Mouse (Mus musculus) layer of hippocampus, adult 2 months (tissue): ENCODE measurements around the gene Oprm1. TPM values are rescaled to one million over a fixed set of nuclear protein-coding genes. Genes with fewer than 3 reads are reported as not detected.
A peak's percentile ranks its signal among the peaks of the same experiment; 100 is the strongest.

Experiments used
- DNase-seq, 2 experiments: peaks; one replicate each; pipeline ENCODE4 v3.0.0; 2022; ENCODE audit warnings: low spot score in 2 of 2
- H3K27ac ChIP-seq: fragments of 200-600 bp; 2 replicates; pipeline ENCODE4 v1.8.1; 2022
- H3K4me3 ChIP-seq: fragments of 200-600 bp; 2 replicates; pipeline ENCODE4 v1.8.1; 2022; ENCODE audit warnings: mild to moderate bottlenecking
- CTCF ChIP-seq: fragments of 200-600 bp; conservative IDR thresholded peaks from 2 replicates; pipeline ENCODE4 v1.8.1; 2022; ENCODE audit warnings: antibody characterized with exemption, mild to moderate bottlenecking, moderate library complexity
- total RNA-seq, 2 experiments: library from RNA; stranded (reverse); gene quantifications; 2 replicates each; pipeline ENCODE4 v1.2.3; 2021

The Oprm1 gene
- total RNA-seq, 2 experiments from 2014 or later, result 5.4 to 5.9 TPM

GRCm38 (mm10) chr10:7047288-7047918, 289.1 kb downstream of the Oprm1 start:
- no peak for DNase-seq
- no peak for TF ChIP-seq CTCF
- Histone ChIP-seq H3K4me3 (no peak overlapping the region), H3K27ac (no peak overlapping the region)

- no peak for DNase-seq
- Histone ChIP-seq H3K27ac (no peak overlapping the region), H3K4me3 (no peak overlapping the region)
- TF ChIP-seq CTCF, result no peak
Observed at GRCm38 (mm10) chr10:7047919-7048291, 289.6 kb downstream of the Oprm1 start.

GRCm38 (mm10) chr10:7049901-7050300, 291.6 kb downstream of the Oprm1 start:
- DNase-seq, result no peak
- no peak for TF ChIP-seq CTCF
- no peak overlapping the region for H3K4me3 ChIP-seq
- no peak overlapping the region for H3K27ac ChIP-seq

DNA sequence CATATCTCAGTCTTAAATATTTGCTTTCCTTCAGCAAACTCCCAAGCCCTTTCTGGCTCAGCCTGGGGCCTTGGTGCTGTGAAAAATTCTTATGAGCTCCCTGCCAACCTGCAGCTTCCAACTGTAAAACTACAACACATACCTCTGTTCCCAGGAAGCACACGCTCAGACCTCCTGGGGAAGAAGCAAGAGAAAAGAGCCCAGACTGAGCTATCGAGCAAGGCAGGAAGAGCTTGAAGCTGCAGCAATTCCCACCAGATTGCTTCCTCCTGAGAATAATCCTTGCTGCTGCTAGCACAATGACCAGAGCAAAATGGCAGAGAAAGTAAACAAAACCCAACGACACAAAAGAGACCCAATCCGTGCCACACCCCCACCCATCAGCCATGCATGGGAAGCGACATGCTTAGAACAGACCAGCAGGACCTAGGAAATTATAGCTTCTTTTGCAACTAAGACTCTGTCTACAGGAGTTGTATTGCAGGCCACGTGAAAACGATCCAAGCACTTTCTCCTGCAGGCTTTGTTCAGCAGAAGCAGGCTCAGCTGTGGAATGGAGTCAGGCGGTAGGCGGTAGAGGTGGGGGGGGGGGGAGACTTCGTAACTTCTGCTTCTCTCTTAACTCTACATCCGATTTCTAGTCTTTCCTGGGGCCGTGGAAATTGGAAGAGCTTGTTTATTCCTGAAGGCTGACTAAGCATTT, 294.2 kb downstream of the Oprm1 start, which contains the start of gene Ipcef1:
TSS of gene Ipcef1 (minus strand) at position 164 of the 703 bp plus-strand sequence.
- H3K4me3 ChIP-seq, result no peak within 1 kb of the TSS; the same call in 1 of the 2 replicates
- 0 out of 2 replicates have a peak within 1 kb of the TSS, but pooled peaks have one; percentile 3 for H3K27ac ChIP-seq
- no peak for TF ChIP-seq CTCF
- DNase-seq, result no peak

- DNase-seq, result no peak
- Histone ChIP-seq H3K27ac (no peak overlapping the region), H3K4me3 (no peak overlapping the region)
- TF ChIP-seq CTCF, result no peak
Observed at GRCm38 (mm10) chr10:7054560-7055205, 296.4 kb downstream of the Oprm1 start.

- no peak for DNase-seq
- Histone ChIP-seq H3K27ac (no peak overlapping the region), H3K4me3 (no peak overlapping the region)
- TF ChIP-seq CTCF, result no peak
Observed at GRCm38 (mm10) chr10:7057546-7057945, 299.2 kb downstream of the Oprm1 start.

- no peak for TF ChIP-seq CTCF
- Histone ChIP-seq H3K27ac (no peak overlapping the region), H3K4me3 (no peak overlapping the region)
- no peak for DNase-seq
Observed at GRCm38 (mm10) chr10:7060326-7060725, 302.0 kb downstream of the Oprm1 start.

GRCm38 (mm10) chr10:7062993-7063392, 304.7 kb downstream of the Oprm1 start:
- no peak overlapping the region for H3K27ac ChIP-seq
- no peak for DNase-seq
- no peak overlapping the region for H3K4me3 ChIP-seq
- no peak for TF ChIP-seq CTCF

DNA sequence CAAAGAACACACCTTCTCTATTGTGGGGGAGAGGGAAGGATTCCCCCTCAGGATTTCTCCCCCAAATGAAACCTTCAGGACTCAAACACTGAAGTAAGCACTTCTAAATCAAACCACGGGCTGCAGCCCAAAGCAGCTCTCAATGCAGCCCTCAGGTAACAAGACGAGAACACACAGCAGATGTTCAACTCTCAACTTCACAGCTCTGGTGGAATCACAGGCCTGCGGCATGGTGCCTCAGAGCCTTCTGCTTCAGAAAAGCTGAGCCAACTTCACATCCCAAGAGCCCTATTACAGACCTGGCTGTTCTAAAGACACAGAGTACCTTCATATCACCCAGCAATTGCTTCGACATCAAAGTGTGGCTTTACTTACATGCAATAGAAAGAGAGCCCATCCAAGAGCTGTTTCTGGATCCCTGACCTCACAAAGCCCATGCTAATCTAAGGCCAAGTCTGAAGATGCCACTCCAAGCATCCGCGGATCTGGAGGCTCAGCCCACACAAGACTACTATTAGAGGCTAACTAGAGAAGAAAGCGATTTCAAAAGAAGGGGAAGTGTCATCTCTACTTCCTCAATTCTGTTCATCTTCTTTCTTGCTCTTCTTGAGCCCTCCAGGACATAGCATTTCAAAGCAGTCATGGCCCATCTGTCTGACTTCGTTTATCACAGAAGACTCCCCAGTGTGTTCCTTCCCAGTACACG, 305.6 kb downstream of the Oprm1 start:
- Histone ChIP-seq H3K27ac (no peak overlapping the region), H3K4me3 (no peak overlapping the region)
- DNase-seq, result no peak
- no peak for TF ChIP-seq CTCF

DNA sequence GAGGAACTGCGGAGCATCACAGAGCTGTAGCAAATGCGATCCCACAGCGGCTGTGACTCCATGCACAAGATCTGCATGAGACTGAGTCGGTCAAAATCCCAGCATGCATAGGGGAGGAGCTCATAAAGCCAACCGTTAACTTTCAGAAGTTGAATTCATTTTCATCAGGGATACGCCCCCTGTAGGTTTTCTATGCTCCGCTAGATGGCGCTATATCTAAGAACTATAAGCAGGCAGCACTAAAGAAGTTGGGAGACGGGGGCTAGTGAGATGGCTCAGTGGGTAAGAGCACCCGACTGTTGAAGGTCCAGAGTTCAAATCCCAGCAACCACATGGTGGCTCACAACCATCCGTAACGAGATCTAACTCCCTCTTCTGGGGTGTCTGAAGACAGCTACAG, 310.3 kb downstream of the Oprm1 start:
- Histone ChIP-seq H3K27ac (no peak overlapping the region), H3K4me3 (no peak overlapping the region)
- peak; percentile 64 for TF ChIP-seq CTCF
- no peak for DNase-seq

GRCm38 (mm10) chr10:7069090-7069489, 310.8 kb downstream of the Oprm1 start:
- TF ChIP-seq CTCF, result no peak
- Histone ChIP-seq H3K27ac (no peak overlapping the region), H3K4me3 (no peak overlapping the region)
- no peak for DNase-seq

DNA sequence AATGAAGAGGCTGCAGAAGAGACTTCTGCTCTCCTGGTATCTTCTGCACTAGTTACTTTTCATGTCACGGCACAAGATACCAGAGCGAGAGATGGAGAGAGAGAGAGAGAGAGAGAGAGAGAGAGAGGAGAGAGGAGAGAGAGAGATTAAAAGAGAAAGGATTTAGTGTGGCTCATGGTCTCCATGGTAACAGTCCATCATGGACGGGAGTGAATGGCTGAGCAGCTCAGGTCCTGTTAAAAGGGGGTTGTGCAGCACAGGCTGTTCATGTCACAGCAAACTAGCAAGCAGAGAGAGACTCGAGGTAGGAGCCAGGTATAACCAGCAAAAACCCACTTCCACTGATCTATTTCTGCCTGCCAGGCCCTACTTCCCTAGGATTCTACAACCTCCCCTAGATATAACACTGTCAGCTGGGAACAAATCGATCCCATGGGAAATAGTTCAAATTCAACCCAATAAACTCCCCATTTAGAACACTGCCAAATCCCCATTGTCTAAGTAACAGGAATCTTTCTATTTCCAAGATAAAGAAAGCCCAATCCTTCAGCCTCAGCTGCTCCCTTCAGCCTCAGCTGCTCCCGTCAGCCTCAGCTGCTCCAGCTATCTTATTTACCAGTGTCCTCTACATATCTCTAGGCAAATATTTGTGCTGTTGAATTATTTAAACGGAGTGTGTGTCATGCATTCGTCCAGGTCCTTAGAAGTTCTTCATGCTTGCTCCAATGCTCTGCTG, 312.0 kb downstream of the Oprm1 start:
- no peak for DNase-seq
- H3K4me3 ChIP-seq, result no peak overlapping the region
- TF ChIP-seq CTCF, result no peak
- no peak overlapping the region for H3K27ac ChIP-seq

DNA sequence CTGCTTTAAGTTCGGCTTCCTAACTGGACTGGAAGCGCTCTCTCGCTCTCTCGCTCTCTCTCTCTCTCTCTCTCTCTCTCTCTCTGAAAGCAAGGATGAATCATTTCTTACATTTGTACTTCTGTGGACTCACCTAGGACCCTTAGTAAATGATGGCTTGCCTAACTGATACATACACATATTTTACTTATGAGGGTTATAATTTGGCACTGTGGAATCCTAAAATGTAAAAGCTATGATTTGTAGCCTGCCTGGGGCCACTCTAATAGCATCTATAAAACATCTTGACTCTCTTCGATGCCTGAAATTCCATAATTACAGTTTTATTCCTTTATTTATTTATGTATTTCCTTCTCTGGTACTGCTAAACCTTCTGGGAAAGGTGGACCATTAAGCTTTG, 312.6 kb downstream of the Oprm1 start:
- no peak overlapping the region for H3K27ac ChIP-seq
- no peak for DNase-seq
- no peak for TF ChIP-seq CTCF
- no peak overlapping the region for H3K4me3 ChIP-seq
